Mouse (Mus musculus) layer of hippocampus, adult 9-10 months (tissue): ENCODE results near the gene Bud31.
A peak's percentile ranks its signal among the peaks of the same experiment; 100 is the strongest.
"Not testable (repeated sequence)": the region's sequence is repeated elsewhere in the genome, so short reads cannot be mapped to it uniquely, and the experiment has no call there.

ENCODE experiments used
- DNase-seq: peaks from one replicate; pipeline ENCODE4 v3.0.0; 2022; ENCODE audit warnings: low spot score

Gene Bud31

DNA sequence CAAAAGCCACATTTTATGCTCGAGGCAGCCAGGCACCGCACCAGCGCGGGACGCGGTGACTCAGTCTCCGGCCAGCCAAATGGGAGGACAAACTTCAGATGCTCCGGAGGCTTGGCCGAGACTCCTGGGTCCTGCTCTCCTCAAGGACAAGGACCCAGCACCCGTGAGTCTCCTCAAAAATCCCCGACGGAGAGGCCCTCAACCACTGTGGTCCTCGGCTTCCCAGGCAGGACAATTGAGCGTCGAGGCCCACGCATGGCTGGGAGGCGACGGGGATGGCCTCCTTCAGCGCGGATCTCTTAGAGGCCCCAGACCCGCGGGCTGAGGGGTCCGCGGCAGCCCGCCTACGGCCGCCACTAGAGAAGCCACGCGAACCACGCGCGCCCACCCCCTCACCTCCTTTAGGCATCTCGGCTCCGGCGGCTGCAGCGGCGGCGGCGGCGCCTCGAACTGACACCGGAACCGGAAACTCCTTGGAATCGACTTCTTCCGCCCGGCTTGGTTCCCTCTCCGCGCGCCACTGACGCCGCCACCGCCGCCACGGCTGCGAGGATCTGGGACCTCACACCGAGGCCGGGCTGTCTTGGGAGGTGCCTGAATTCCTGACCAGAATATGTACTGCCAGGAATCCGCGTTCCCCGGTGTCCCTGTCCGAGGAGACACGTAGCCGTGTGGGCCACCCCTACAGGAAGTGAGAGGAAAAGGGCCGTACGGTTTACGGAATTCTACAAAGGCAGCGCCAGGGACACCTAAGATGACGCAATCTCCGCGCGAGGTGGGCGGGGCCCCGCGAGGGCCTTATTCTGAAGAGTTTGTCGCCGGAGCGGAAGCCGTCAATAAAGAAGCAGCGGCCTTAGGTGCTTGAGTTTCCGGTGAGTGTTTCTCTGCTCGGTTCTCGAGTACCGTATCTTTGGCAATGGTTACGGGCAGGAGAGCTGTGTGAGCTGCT, at the start of gene Bud31, which contains the start of gene Pdap1:
TSS of gene Bud31 (plus strand) at position 792 of the 949 bp plus-strand sequence.
TSS of gene Pdap1 (minus strand) at position 668 of the 949 bp plus-strand sequence.
- peak; percentile 95 for DNase-seq

DNA sequence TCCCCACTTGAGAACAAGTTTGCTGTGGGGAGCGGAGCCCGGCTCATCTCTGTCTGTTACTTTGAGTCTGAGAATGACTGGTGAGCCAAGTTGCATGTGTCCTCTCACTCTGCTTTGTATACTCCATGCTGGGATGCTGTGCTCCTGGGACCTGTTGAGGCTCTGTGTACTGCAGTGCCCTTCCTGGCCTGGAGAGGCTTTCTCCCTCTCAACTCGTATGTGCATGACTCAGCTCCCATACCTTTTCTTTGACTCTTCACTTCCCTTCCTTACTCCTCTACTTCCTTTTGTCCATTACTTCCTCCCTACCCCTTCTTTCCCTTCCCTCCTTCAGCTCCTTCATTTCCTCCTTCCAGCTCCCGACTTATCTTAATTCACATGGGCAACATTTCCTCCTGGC, 44.0 kb upstream of the Bud31 start:
- DNase-seq: no peak

DNA sequence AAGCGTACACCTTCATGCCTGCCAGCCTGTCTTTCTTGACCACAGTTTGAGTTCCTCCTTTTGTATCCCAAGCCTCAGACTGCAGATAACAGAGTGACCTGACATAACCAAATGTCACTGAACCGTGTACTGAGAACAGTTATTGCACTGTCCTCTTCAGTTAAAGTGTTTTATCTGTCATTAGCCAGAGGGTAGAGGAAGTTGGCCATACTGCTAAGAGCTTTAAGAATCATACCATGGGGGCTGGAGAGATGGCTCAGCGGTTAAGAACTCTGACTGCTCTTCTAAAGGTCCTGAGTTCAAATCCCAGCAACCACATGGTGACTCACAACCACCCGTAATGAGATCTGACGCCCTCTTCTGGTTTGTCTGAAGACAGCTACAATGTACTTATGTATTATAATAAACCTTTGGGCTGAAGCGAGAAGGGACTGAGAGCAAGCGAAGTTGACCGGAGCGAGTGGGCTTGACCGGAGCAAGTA, 41.8 kb upstream of the Bud31 start:
- no peak for DNase-seq

DNA sequence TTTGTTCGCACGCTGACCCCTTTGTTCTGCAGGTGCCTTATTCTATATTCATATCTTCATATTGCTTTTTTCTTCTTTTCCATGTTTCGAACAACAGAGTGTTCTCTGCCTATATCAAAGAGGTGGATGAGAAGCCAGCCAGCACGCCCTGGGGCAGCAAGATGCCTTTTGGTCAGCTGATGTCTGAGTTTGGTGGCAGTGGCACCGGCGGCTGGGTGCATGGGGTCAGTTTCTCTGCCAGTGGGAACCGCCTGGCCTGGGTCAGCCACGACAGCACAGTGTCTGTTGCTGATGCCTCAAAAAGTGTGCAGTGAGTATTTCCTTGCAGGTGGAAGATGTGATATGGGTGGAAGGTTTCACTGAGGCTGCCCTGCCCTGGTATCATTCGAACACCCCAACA, 39.2 kb upstream of the Bud31 start:
- no peak for DNase-seq

DNA sequence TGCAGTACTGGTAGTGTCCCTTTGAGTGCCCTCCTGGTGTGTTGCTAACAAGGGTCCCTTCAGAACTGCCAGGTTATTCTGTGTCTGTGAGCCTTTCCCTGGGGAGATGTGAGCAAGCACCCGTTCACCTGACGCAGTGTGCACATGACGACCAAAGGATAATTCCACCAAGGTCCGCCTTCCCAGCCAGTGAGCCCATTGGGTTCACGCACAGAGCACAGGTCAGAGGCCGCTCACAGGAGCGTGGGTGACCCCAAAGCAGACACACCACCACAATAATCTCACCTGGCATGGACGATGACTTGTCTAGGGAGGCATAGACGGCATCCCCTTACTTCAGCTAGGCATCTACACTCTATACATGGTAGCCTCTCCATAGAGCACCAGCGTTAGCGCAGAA, 38.7 kb upstream of the Bud31 start:
- not testable (repeated sequence) for DNase-seq

DNA sequence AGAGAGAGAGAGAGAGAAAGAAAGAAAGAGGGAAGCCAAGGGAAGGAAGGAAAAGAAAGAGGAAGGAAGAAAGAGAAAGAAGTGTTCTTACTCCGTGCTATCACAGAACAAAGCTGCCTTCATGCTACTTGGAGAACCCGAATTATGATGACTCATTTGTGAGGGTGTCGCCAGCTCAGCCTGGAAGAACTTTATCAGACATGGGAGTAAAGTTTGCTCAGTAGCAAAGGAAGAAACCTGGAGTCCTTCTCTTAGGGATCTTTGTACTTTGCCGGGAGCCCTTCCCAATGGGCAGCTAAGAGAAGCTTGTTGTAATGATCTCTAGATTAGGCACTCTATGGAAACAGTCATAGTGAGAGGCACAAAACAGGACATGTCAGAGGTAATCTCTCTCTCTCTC, 37.5 kb upstream of the Bud31 start:
- DNase-seq: no peak

DNA sequence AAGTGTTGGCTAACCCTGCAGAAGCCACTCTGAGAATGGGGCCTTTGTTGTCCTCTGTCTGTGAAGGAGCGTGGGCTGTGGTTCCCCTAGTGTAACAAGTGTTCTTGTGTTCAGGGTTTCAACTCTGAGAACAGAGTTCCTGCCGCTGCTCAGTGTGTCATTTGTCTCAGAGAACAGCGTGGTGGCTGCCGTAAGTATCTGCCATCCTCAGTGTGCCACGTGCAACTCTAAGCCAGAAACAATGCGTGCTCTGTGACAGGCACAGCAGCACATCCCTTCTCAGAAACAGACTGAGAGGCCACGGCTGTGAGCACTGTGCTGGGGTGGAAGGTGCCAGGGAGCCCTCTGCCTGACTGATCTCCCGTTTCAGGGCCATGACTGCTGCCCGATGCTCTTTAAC, 35.8 kb upstream of the Bud31 start:
- DNase-seq: no peak

DNA sequence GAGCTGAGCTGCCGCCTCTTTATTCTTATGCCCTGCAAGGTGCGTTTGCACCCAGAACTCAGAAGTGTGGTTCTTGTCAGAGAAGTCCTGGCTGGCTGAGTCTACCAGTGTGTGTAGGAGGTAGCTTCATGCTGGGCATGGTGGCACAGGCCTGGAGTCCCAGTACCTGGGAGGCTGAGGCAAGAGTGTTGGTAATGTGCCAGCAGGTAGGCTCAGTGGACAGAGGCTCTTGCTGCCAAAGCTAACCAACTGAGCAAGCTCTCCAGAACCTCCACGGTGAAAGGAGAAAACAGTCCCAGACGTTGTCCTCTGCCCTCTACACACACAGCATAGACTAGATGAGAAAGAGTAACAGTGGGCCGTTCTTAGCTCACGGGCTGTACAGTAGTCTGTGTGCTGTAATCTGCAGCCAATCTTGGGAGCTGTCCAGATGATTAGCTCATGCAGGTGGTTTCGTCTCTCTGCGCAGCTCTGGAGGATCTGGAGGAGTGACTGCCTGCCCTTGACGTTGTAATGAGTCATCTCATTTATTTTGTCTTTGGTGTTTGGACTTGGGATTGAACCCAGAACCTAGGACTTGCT, 34.4 kb upstream of the Bud31 start:
- no peak for DNase-seq

DNA sequence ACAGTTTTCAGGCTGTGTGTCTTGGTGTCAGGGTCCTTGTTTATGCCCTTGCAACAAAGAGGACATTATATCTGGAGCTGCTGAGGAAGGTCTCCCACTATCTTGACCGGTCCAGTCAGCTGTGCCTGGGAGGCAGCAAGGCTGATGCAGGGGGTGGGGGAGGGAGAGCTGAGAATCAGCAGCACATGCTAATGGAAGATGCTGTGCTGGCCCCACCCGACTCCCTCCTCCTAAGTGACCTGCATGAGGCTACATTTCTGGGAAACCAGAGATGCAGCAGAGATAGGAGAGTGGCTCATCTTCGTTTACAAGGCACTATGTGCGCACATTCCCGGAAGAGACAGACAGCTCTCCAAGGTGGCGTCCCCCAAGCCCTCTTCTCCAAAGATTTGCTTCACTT, 29.8 kb upstream of the Bud31 start:
- no peak for DNase-seq

DNA sequence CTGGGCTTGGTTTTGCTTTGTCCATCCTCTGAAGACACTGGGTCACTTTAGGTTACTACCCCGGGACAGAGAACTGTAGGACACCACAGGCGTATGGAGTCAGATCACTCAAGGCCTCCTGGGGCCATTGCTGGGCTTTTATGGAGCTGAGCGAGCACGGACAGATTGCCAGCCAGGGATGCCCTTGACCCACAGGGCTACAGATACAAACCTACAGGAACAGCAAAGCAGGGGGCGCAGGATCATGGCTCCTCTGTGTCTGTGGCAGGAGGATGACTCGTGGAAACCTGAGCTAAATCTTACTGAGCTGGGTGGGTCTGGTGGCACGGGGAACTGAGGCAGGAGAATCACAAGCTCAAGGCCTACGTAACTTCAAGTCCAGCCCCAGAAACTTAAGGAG, 27.6 kb upstream of the Bud31 start:
- no peak for DNase-seq

DNA sequence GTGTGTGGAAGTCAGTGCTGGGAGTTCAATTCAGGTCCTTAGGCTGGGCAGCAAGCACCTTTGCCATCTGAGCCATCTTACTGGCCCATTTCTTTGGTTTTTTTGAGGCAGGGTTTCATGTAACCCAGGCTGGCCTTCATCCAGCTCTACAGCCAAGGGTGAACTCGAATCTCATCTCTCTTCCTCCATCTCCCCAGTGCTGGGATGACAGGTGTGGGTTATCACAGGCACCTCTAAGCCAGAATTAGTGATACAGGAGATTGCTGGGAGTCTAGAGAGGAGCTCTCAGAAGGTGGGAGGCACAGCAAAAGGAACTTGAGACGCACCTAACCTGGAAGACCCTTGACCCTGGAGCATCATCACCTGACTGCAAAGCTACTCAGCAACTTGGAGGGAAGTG, 26.7 kb upstream of the Bud31 start:
- no peak for DNase-seq

DNA sequence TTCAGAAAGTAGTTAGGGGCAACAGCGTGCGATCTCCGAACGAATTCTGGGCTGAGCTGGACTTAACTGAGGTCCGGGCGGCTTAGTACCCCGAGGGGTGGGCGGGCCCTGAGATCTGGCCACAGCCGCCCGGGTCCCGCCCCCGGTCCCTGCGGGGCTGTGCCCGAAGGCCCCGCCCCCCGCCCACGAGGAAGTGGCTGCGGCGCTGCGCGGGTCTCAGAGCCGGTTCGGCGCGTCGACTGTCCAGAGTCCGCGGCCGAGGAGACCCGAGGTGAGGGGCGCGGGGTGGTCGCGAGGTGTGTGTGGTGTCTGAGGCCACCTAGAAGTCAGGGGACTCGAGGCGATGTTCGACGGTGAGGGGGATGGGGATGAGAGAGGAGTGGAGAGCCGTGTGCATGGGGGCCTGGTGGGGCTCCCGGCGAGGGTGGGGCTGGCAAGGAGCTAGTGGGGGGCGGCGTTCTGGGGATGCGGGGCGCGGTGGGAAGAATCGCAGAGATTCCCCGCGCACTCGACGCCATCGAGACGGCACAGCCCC, 26.0 kb upstream of the Bud31 start, which contains the start of gene Arpc1b:
TSS of gene Arpc1b (plus strand) at position 145 of the 535 bp plus-strand sequence.
- no peak for DNase-seq

DNA sequence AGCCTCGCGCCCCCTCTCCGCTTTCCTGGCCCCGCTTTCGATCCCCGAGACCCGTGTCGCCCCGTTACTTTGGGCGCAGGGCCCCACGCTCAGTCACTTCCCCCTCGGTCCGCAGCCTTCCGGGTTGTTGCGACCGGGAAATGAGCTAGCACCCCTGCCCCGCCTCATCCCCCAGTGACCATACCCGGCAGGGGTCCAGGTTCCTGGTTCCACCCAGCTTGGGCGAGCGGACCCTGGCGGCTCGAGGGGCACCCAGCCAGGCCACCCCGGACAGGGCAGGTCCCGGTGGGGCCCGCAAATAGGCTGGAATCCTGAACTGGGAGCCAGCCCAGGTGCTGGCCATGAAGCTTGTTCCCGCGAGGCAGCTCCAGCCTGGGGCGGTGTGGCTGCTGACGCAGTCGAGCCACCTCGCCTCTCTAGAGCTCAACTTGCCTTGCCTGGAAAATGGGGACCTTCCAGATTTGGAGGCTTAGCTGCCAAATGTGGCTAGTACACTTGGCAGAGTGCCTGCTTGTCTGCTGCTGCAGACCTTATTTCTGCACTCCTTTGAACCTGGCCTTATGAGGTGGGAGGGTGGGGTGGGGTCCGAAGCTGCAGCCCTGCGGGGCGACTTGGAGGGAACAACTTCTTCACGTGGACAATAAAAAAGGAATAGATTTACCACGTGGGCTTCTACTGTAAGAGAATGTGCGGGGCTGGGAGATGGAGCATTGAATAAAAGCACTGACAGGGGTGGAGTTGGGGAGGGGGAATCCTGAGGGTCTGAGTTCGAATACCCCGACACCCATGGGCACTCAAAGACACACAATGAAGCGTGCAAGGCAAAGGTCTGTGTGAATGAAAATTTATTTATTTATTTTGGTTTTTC, 25.3 kb upstream of the Bud31 start:
- no peak for DNase-seq

DNA sequence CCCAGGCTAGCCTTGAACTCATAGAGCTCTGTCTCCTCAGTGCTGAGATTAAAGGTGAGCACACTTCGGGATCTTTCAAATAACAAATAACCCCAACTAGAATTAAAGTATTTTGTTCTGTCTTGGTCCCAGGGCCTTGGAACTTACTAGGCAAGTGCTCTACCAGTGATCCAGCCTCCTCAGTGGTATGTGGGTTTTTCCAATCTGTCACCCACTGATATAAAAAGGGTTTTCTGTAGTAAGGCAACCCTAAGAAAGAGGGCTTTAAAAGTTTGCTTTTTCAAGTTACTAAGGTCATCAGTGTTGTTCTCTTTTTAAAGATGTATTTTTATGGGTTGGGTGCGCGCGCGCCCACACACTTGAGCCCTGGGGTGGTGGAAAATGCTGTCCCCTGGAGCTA, 24.4 kb upstream of the Bud31 start:
- no peak for DNase-seq

DNA sequence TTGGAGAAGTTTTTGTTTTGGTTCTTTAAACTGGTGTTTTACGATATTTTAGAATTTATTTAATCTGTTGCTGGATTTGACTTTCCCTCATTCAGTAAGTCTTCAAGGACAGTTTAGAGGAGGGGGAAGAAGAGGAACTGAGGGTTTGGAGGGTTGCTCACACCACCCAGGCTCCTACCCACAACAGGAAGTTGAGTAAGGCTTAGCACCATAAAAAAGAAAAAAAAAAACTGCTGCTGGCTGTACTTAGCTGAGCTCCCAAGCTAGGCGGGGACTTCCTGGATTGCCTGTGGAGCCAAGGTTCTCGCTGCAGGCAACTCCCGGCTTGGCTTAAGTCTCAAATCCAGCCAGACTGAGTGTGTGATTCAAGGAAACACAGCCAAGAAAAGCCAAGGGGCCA, 23.8 kb upstream of the Bud31 start:
- DNase-seq: no peak

DNA sequence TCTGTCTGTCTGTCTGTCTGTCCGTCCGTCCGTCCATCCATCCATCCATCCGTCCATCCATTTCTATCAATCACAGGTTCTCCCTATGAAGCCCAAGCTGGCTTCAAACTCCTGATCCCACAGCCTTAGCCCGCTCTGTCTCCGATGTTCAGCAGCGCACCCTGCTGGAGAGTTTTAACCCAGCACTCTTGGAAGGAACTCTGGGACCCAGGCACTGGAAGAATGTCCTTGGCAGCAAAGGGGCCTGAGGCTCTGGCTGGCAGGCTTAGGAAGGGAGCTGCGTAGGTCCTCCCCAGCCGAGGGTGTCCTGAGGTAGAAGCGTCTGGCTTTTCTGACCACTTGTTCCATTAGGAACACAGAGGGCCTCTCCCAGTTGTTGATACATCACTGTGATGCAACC, 23.2 kb upstream of the Bud31 start:
- DNase-seq: no peak

DNA sequence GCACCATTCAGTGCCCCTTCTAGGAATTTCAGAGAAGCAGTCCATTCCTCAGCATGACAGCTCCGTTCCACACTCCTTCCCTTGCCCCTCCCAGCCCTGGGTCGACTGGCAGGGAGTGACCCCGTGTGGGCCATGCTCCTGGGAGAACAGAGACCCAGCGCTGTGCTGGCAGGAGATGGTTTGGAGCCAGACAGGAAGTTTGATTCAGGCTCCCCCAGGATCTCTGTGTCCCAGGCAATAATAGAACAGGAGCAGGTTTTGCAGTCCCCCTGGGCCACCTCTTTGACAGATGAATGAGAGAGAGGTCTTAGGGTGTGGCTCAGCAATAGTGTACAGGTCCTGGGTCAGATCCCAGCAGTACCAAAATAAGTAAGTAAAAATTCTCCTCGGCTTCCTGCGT, 22.2 kb upstream of the Bud31 start:
- no peak for DNase-seq

DNA sequence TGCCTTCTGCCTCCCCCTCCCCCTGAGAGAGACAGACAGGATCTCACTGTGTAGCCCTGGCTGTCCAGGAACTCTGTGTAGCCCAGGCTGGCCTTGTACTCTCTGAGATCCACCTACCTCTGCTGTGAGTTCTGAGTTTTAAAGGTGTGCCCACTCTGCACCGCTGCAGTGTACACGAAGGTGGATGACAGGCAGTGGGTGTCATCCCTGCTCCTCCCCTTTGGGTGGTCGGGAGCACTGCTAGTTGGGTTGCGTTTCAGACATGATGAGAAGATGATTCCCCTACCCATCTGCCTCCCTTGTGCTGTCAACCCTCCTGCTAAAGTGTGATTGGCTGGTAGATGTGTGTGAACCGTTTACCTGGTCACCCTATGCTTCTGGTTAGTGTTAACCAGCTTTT, 21.7 kb upstream of the Bud31 start:
- DNase-seq: no peak

DNA sequence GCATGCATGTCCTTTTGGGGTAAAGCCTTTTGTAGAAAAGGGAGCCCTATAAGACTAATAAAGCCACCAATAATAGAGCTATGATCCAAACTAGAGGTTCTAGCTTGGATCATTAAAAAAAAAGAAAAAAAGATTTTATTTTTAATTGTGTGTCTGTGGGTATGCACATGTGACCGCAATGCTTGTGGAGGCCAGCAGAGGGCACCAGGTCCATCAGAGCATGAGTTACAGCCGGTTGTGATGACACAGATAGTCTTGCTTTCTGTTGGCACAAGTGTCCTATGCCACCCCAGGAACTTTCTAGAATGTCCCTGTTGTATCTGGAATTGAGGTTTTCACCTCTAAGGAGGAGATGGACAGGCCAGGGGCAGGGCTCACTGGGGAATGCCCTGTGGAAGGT, 20.8 kb upstream of the Bud31 start:
- no peak for DNase-seq

DNA sequence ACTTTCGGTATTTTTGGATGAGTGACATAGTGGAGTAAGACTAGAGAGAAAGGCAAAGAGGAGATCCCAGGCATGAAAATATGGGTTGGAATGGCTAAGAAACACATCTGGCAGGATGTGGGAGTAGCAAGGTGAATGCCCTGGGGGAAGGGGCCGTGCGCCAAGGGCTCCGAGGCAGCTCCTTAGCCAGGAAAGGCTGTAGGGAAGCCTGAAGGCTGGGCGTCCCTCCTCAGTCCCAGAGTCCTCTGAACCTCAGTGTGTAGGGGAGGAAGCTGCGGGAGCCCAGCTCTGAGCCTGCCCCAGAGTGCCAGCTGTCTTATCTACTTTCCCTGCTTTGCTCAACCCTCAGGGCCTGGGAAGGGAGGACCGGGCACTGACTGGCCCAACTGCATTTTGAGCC, 19.2 kb upstream of the Bud31 start:
- no peak for DNase-seq

DNA sequence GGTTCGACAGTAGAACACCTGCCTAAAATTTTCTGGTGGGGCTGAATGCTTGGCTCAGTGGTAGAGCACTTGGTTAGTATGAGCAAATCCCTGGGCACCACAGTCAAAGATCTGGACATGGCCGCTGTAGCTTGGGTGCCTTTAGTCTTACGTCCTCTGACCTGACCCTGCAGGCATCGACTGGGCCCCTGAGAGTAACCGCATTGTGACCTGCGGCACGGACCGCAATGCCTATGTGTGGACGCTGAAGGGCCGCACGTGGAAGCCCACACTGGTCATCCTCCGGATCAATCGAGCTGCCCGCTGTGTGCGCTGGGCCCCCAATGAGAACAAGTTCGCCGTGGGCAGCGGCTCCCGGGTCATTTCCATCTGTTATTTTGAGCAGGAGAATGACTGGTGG, 16.8 kb upstream of the Bud31 start:
- DNase-seq: no peak

DNA sequence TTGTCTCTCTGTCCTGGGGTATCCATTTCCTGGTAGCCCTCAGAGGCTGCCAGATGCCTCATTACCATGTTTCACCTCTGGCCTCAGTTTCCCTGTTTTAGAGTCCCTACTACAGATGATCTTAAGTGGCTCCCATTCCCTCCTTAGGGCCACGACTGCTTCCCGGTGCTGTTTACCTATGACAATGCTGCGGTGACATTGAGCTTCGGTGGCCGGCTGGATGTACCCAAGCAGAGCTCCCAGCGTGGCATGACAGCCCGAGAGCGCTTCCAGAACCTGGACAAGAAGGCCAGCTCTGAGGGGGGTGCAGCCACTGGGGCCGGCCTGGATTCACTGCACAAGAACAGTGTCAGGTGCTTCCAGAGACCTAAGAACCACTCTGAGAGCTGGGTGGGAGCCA, 13.6 kb upstream of the Bud31 start:
- no peak for DNase-seq
